Mouse (Mus musculus): ENCODE measurements around the gene Trpc4ap. TPM values are rescaled to one million over a fixed set of nuclear protein-coding genes. Genes with fewer than 3 reads are reported as not detected.

Trpc4ap gene
- polyA plus RNA-seq, 2 experiments = 37.3 to 44.7 TPM

GRCm38 (mm10) chr2:155671236-155671635, 20.9 kb downstream of the Trpc4ap start:
- no peak overlapping the region for H3K4me2 ChIP-seq (ENCODE audit: low read depth)
- H3K36me3 ChIP-seq (replicated peaks; ENCODE audit: control insufficient read depth, insufficient read depth, low read depth) = peaks cover 10% of the 10 kb centered on the region
- TF ChIP-seq EP300 (IDR thresholded peaks at IDR 0.05; ENCODE audit: low read depth) (no peak), CTCF (IDR thresholded peaks at IDR 0.05; ENCODE audit: low read depth) (no peak)
- no peak overlapping the region for H3K4me3 ChIP-seq (ENCODE audit: insufficient read depth in 1 of 2, low read depth in 2 of 2, low read length in 2 of 2)
- DNase-seq (ENCODE audit: low read depth in 3 of 3, low spot score in 3 of 3) = no peak
- 84% methylated on average over 4 of the region's 4 CpGs for WGBS (ENCODE audit: insufficient replicate concordance)
- H3K4me1 ChIP-seq (replicated peaks; ENCODE audit: control insufficient read depth in 2 of 2, insufficient read depth in 2 of 2, low read length in 1 of 2) = no peaks in the 10 kb centered on the region
- H3K9ac ChIP-seq (replicated peaks) = no peak overlapping the region; the same call in 1 of the 2 replicates
- no peaks in the 10 kb centered on the region for H3K27me3 ChIP-seq (ENCODE audit: control insufficient read depth, insufficient read depth, low read length)
- no peak overlapping the region for H3K27ac ChIP-seq
- no peaks in the 10 kb centered on the region for H3K9me3 ChIP-seq (ENCODE audit: control insufficient read depth, low read length)
- ATAC-seq (ENCODE audit: insufficient read depth) = no peak

- no peak for ATAC-seq (ENCODE audit: insufficient read depth)
- Histone ChIP-seq H3K36me3 (replicated peaks; ENCODE audit: control insufficient read depth, insufficient read depth, low read depth) (peaks cover 18% of the 10 kb centered on the region), H3K4me3 (ENCODE audit: insufficient read depth in 1 of 2, low read depth in 2 of 2, low read length in 2 of 2) (no peak overlapping the region), H3K9ac (replicated peaks) (no peak overlapping the region), H3K4me1 (replicated peaks; ENCODE audit: control insufficient read depth in 2 of 2, insufficient read depth in 2 of 2, low read length in 1 of 2) (no peaks in the 10 kb centered on the region), H3K27me3 (ENCODE audit: control insufficient read depth, insufficient read depth, low read length) (no peaks in the 10 kb centered on the region), H3K4me2 (ENCODE audit: low read depth) (no peak overlapping the region), H3K9me3 (ENCODE audit: control insufficient read depth, low read length) (no peaks in the 10 kb centered on the region), H3K27ac (no peak overlapping the region)
- 71% methylated on average over 4 of the region's 4 CpGs for WGBS (ENCODE audit: insufficient replicate concordance)
- peak in 2 of 3 experiments; percentile 6 to 15 for DNase-seq (ENCODE audit: low read depth in 3 of 3, low spot score in 3 of 3)
- TF ChIP-seq CTCF (IDR thresholded peaks at IDR 0.05; ENCODE audit: low read depth) (peak; percentile 68), EP300 (IDR thresholded peaks at IDR 0.05; ENCODE audit: low read depth) (no peak)
Observed at GRCm38 (mm10) chr2:155668461-155668860, 23.7 kb downstream of the Trpc4ap start.

- DNase-seq (ENCODE audit: low read depth in 3 of 3, low spot score in 3 of 3) (no peak), ATAC-seq (ENCODE audit: insufficient read depth) (no peak)
- Histone ChIP-seq H3K4me1 (replicated peaks; ENCODE audit: control insufficient read depth in 2 of 2, insufficient read depth in 2 of 2, low read length in 1 of 2) (no peaks in the 10 kb centered on the region), H3K4me3 (ENCODE audit: insufficient read depth in 1 of 2, low read depth in 2 of 2, low read length in 2 of 2) (no peak overlapping the region), H3K9ac (replicated peaks) (no peak overlapping the region), H3K4me2 (ENCODE audit: low read depth) (no peak overlapping the region), H3K27me3 (ENCODE audit: control insufficient read depth, insufficient read depth, low read length) (no peaks in the 10 kb centered on the region), H3K27ac (no peak overlapping the region), H3K36me3 (replicated peaks; ENCODE audit: control insufficient read depth, insufficient read depth, low read depth) (peaks cover 19% of the 10 kb centered on the region), H3K9me3 (ENCODE audit: control insufficient read depth, low read length) (no peaks in the 10 kb centered on the region)
- no peak for TF ChIP-seq EP300 (IDR thresholded peaks at IDR 0.05; ENCODE audit: low read depth)
- TF ChIP-seq CTCF (IDR thresholded peaks at IDR 0.05; ENCODE audit: low read depth) = no peak
- 83% methylated on average over 8 of the region's 8 CpGs for WGBS (ENCODE audit: insufficient replicate concordance)
Observed at GRCm38 (mm10) chr2:155667881-155668280, 24.3 kb downstream of the Trpc4ap start.

- Histone ChIP-seq H3K36me3 (replicated peaks; ENCODE audit: control insufficient read depth, insufficient read depth, low read depth) (peaks cover 18% of the 10 kb centered on the region), H3K27me3 (ENCODE audit: control insufficient read depth, insufficient read depth, low read length) (no peaks in the 10 kb centered on the region), H3K4me3 (ENCODE audit: insufficient read depth in 1 of 2, low read depth in 2 of 2, low read length in 2 of 2) (no peak overlapping the region), H3K4me2 (ENCODE audit: low read depth) (no peak overlapping the region), H3K9me3 (ENCODE audit: control insufficient read depth, low read length) (no peaks in the 10 kb centered on the region), H3K4me1 (replicated peaks; ENCODE audit: control insufficient read depth in 2 of 2, insufficient read depth in 2 of 2, low read length in 1 of 2) (no peaks in the 10 kb centered on the region), H3K27ac (no peak overlapping the region), H3K9ac (replicated peaks) (no peak overlapping the region)
- WGBS (ENCODE audit: insufficient replicate concordance) = 74% methylated on average over 6 of the region's 6 CpGs
- no peak for DNase-seq (ENCODE audit: low read depth in 3 of 3, low spot score in 3 of 3)
- TF ChIP-seq CTCF (IDR thresholded peaks at IDR 0.05; ENCODE audit: low read depth) = no peak
- TF ChIP-seq EP300 (IDR thresholded peaks at IDR 0.05; ENCODE audit: low read depth) = no peak
- ATAC-seq (ENCODE audit: insufficient read depth) = no peak
Observed at GRCm38 (mm10) chr2:155663910-155664460, 28.2 kb downstream of the Trpc4ap start.

GRCm38 (mm10) chr2:155663097-155663496, 29.1 kb downstream of the Trpc4ap start:
- H3K36me3 ChIP-seq (replicated peaks; ENCODE audit: control insufficient read depth, insufficient read depth, low read depth) = peaks cover 18% of the 10 kb centered on the region
- DNase-seq (ENCODE audit: low read depth in 3 of 3, low spot score in 3 of 3) (peak in 1 of 3 experiments; percentile 33), ATAC-seq (ENCODE audit: insufficient read depth) (no peak)
- TF ChIP-seq CTCF (IDR thresholded peaks at IDR 0.05; ENCODE audit: low read depth) = peak; percentile 76
- no peak for TF ChIP-seq EP300 (IDR thresholded peaks at IDR 0.05; ENCODE audit: low read depth)
- H3K27ac ChIP-seq = no peak overlapping the region
- 29% methylated on average over 5 of the region's 5 CpGs for WGBS (ENCODE audit: insufficient replicate concordance)
- no peaks in the 10 kb centered on the region for H3K27me3 ChIP-seq (ENCODE audit: control insufficient read depth, insufficient read depth, low read length)
- H3K4me1 ChIP-seq (replicated peaks; ENCODE audit: control insufficient read depth in 2 of 2, insufficient read depth in 2 of 2, low read length in 1 of 2) = no peaks in the 10 kb centered on the region
- no peak overlapping the region for H3K9ac ChIP-seq (replicated peaks)
- no peak overlapping the region for H3K4me3 ChIP-seq (ENCODE audit: insufficient read depth in 1 of 2, low read depth in 2 of 2, low read length in 2 of 2)
- no peaks in the 10 kb centered on the region for H3K9me3 ChIP-seq (ENCODE audit: control insufficient read depth, low read length)
- H3K4me2 ChIP-seq (ENCODE audit: low read depth) = no peak overlapping the region

All from liver, embryonic 14.5 days (tissue).